Mouse (Mus musculus): ENCODE measurements around the gene Tnfrsf12a. TPM values are rescaled to one million over a fixed set of nuclear protein-coding genes. Genes with fewer than 3 reads are reported as not detected.
A peak's percentile ranks its signal among the peaks of the same experiment; 100 is the strongest.

Tnfrsf12a gene
- polyA plus RNA-seq, 1 experiment from 2014 or later: 24.1 TPM

DNA sequence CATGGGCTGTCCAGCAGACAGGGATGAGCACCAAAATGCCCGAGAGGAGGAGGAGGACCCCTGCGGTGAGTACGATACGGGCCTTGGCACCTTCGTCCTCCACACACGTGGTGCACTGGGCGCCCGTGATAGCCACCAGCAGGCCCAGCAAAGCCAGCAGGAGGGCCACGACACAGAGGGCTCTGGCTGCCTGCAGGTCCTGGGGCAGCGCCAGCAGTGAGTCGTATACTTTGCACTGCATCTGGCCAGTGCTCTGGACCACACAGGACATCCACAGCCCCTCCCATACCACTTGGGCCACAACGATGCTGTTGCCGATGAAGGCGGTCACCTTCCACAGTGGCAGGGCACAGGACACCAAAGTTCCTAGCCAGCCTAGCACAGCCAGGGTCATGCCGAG, 6.0 kb upstream of the Tnfrsf12a start:
- 22% methylated on average over 15 of the region's 15 CpGs for WGBS
- peaks cover 20% of the 10 kb centered on the region; the same call in 1 of the 2 replicates for H3K4me1 ChIP-seq (ENCODE audit: control insufficient read depth, insufficient read depth, low read length)
- H3K27ac ChIP-seq (ENCODE audit: low read length): no peak overlapping the region
- no peak for ATAC-seq (ENCODE audit: insufficient read depth, low FRiP score)
- no peaks in the 10 kb centered on the region for H3K36me3 ChIP-seq (ENCODE audit: control insufficient read depth, insufficient read depth, low read length)
- no peaks in the 10 kb centered on the region for H3K9me3 ChIP-seq (replicated peaks; ENCODE audit: control insufficient read depth, low read length)
- peak overlapping the region; percentile 16; the same call in 1 of the 2 replicates for H3K9ac ChIP-seq (ENCODE audit: low read length)
- H3K4me3 ChIP-seq (replicated peaks; ENCODE audit: low read length): no peak overlapping the region
- peaks cover 28% of the 10 kb centered on the region for H3K27me3 ChIP-seq (ENCODE audit: control insufficient read depth, insufficient read depth, low read length)
- peak overlapping the region; percentile 17 for H3K4me2 ChIP-seq (ENCODE audit: low read depth, low read length)

DNA sequence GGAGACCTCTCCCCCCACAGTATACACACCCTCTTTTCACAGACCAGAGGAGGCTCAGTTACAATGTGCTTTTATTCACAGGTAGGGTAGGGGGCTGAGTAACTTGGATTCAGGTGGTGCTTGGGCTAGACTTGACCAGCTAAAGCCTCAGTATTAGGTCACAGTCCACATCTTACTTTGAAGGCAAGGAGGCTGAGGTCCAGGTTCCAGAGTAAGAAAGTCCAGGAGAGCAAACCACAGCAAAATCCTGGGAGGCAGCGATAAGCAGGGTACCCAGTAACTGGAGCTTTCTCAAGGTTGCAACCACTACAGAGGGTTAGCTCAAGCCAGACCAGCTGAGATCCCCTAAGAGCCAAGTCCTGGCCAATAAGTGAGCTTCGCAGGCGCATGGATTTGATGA, 5.3 kb upstream of the Tnfrsf12a start:
- Histone ChIP-seq H3K4me2 (ENCODE audit: low read depth, low read length) (no peak overlapping the region), H3K4me1 (ENCODE audit: control insufficient read depth, insufficient read depth, low read length) (peaks cover 24% of the 10 kb centered on the region; the same call in 1 of the 2 replicates), H3K9me3 (replicated peaks; ENCODE audit: control insufficient read depth, low read length) (no peaks in the 10 kb centered on the region), H3K4me3 (replicated peaks; ENCODE audit: low read length) (no peak overlapping the region), H3K27me3 (ENCODE audit: control insufficient read depth, insufficient read depth, low read length) (peaks cover 28% of the 10 kb centered on the region), H3K36me3 (ENCODE audit: control insufficient read depth, insufficient read depth, low read length) (no peaks in the 10 kb centered on the region), H3K27ac (ENCODE audit: low read length) (no peak overlapping the region), H3K9ac (ENCODE audit: low read length) (no peak overlapping the region)
- 61% methylated on average over 3 of the region's 3 CpGs for WGBS
- ATAC-seq (ENCODE audit: insufficient read depth, low FRiP score): no peak

DNA sequence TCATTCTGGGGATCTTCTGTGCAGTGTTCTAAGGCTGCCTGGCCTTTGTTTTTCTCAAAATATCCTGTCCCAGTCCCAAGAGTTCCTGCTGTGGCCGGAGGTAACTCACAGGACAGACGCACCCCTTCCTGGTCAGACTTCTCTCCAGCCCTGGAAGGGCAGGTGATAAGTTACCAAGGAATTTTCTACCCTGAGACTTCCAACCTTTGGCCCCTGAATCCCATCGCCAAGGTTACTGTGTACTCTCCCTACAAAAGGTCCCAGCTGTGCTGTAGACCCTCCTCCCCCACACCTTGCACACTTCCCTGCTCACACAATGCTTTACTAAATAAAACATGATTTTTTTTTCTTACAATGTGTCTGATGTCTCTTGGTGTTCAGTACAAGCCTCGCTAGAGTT, 4.8 kb upstream of the Tnfrsf12a start:
- Histone ChIP-seq H3K36me3 (ENCODE audit: control insufficient read depth, insufficient read depth, low read length) (no peaks in the 10 kb centered on the region), H3K9ac (ENCODE audit: low read length) (peak overlapping the region; percentile 32; the same call in 1 of the 2 replicates), H3K27ac (ENCODE audit: low read length) (peak overlapping the region; percentile 57), H3K4me1 (ENCODE audit: control insufficient read depth, insufficient read depth, low read length) (peaks cover 24% of the 10 kb centered on the region; the same call in 1 of the 2 replicates), H3K9me3 (replicated peaks; ENCODE audit: control insufficient read depth, low read length) (no peaks in the 10 kb centered on the region), H3K4me2 (ENCODE audit: low read depth, low read length) (no peak overlapping the region), H3K4me3 (replicated peaks; ENCODE audit: low read length) (no peak overlapping the region), H3K27me3 (ENCODE audit: control insufficient read depth, insufficient read depth, low read length) (peaks cover 28% of the 10 kb centered on the region)
- ATAC-seq (ENCODE audit: insufficient read depth, low FRiP score): peak; percentile 16; the same call in 1 of the 2 replicates
- 35% methylated on average over 4 of the region's 4 CpGs for WGBS

DNA sequence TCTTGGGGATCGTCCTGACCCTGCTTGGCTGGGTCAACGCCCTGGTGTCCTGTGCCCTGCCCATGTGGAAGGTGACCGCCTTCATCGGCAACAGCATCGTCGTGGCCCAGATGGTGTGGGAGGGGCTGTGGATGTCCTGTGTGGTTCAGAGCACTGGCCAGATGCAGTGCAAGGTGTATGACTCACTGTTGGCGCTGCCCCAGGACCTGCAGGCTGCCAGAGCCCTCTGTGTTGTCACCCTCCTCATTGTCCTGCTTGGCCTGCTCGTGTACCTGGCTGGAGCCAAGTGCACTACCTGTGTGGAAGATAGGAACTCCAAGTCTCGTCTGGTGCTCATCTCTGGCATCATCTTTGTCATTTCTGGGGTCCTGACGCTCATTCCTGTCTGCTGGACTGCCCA, 3.8 kb upstream of the Tnfrsf12a start:
- H3K27me3 ChIP-seq (ENCODE audit: control insufficient read depth, insufficient read depth, low read length): peaks cover 28% of the 10 kb centered on the region
- H3K36me3 ChIP-seq (ENCODE audit: control insufficient read depth, insufficient read depth, low read length): no peaks in the 10 kb centered on the region
- H3K9me3 ChIP-seq (replicated peaks; ENCODE audit: control insufficient read depth, low read length): no peaks in the 10 kb centered on the region
- peaks cover 30% of the 10 kb centered on the region; the same call in 1 of the 2 replicates for H3K4me1 ChIP-seq (ENCODE audit: control insufficient read depth, insufficient read depth, low read length)
- H3K9ac ChIP-seq (ENCODE audit: low read length): no peak overlapping the region
- WGBS: 46% methylated on average over 10 of the region's 10 CpGs
- ATAC-seq (ENCODE audit: insufficient read depth, low FRiP score): 0 out of 2 replicates have a peak, but pooled peaks have one; percentile 26
- peak overlapping the region; percentile 57 for H3K27ac ChIP-seq (ENCODE audit: low read length)
- 0 out of 2 replicates have a peak overlapping the region, but pooled peaks have one; percentile 10 for H3K4me2 ChIP-seq (ENCODE audit: low read depth, low read length)
- H3K4me3 ChIP-seq (replicated peaks; ENCODE audit: low read length): no peak overlapping the region

DNA sequence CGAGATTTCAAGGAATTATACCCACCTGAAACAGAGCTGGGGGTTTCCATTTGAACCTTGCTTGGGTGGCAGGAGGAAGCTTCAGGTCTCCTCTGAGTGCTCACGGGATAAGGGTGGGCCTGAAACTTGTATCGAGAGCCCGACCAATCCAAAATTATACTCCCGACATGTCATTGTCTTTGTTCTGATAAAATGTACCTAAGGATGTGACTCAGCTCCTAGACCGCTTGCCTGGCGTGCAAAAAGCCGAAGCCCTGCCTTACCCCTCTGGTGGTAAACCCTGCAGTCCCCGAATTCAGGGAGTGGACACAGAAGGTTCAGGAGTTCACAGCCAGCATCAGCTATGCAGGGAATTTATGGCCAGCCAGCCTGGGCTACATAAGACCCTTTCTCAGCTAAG, 3.1 kb upstream of the Tnfrsf12a start:
- no peak for ATAC-seq (ENCODE audit: insufficient read depth, low FRiP score)
- H3K27me3 ChIP-seq (ENCODE audit: control insufficient read depth, insufficient read depth, low read length): peaks cover 28% of the 10 kb centered on the region
- H3K4me2 ChIP-seq (ENCODE audit: low read depth, low read length): peak overlapping the region; percentile 51
- H3K9ac ChIP-seq (ENCODE audit: low read length): 0 out of 2 replicates have a peak overlapping the region, but pooled peaks have one; percentile 60
- H3K27ac ChIP-seq (ENCODE audit: low read length): 0 out of 2 replicates have a peak overlapping the region, but pooled peaks have one; percentile 34
- no peaks in the 10 kb centered on the region for H3K9me3 ChIP-seq (replicated peaks; ENCODE audit: control insufficient read depth, low read length)
- H3K36me3 ChIP-seq (ENCODE audit: control insufficient read depth, insufficient read depth, low read length): no peaks in the 10 kb centered on the region
- H3K4me3 ChIP-seq (replicated peaks; ENCODE audit: low read length): peak overlapping the region; percentile 44
- peaks cover 37% of the 10 kb centered on the region for H3K4me1 ChIP-seq (ENCODE audit: control insufficient read depth, insufficient read depth, low read length)
- 59% methylated on average over 9 of the region's 9 CpGs for WGBS

DNA sequence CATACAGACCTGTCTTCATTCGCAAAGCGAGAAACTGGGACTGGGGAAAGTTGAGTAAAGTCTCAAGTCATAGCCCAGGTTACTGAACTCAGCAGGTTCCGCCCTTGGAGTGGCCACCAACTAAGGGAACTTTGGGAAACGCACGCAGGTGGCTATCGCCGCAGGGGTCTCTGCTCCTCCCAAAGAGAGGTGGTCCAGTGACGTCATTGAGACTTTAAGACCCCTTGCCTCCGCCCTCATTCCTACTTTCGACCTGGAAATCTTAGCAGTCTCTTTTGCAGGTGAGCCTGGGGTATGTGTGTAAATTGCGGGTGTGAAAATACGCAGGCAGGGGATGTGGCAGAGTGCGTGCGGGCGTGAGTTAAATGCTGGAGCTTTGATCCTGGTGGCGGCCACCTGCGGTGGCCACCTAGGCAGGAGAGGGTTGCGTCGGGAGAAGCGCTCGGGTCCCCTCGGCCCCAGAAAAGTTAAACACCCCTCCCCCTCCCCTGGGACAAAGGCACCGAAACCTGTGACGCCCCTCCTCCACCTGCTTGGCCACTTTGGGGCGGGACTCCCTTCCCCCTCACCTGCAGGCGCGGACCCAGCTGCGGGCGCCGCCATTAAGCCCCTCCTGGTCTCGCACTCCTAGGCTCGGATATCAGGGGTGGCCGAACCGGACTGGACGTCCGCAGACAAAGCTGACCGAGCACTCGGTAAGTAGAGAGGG, 2.0 kb upstream of the Tnfrsf12a start, which contains the start of gene Cldn6:
Gene Cldn6 (plus strand): TSS at position 123 of the 709 bp plus-strand sequence.
- 3% methylated on average over 38 of the region's 38 CpGs for WGBS
- Histone ChIP-seq H3K27me3 (ENCODE audit: control insufficient read depth, insufficient read depth, low read length) (peaks cover 28% of the 10 kb centered on the region), H3K4me2 (ENCODE audit: low read depth, low read length) (peak within 1 kb of the TSS; percentile 51)

DNA sequence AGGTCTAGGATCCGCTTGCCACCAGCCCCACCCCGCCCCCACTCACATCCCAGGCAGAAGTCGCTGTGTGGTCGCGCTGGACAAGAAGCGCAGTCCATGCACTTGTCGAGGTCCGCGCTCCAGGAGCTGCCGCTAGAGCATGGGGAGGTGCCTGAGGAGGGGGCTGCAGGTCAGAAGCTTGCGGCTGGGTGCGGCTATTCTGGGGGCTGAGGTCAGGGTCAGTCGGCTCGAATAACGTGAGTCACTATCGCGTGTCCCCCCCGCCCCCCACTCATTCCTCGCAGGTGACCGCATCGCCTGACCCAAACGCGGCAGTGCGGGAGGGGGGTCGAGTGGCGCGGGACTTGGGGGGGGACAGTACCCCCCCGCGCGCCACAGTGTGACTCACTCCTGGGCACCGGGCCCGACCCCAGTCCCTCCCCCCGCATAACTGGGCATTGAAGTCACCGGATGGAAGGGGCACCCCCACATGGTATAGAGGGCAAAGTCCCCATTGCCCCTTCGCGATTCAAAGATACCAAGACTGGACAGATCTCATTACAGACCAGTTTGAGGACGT, 716 bp downstream of the Tnfrsf12a start:
- 1% methylated on average over 37 of the region's 37 CpGs for WGBS
- peak overlapping the region; percentile 76 for H3K9ac ChIP-seq (ENCODE audit: low read length)

More for the DNA sequence above, 2.0 kb upstream of the Tnfrsf12a start, which contains the start of gene Cldn6:
- Histone ChIP-seq H3K27ac (ENCODE audit: low read length) (peak within 1 kb of the TSS; percentile 34), H3K36me3 (ENCODE audit: control insufficient read depth, insufficient read depth, low read length) (no peaks in the 10 kb centered on the region), H3K9ac (ENCODE audit: low read length) (peak within 1 kb of the TSS; percentile 60), H3K9me3 (replicated peaks; ENCODE audit: control insufficient read depth, low read length) (no peaks in the 10 kb centered on the region), H3K4me1 (ENCODE audit: control insufficient read depth, insufficient read depth, low read length) (peaks cover 46% of the 10 kb centered on the region), H3K4me3 (replicated peaks; ENCODE audit: low read length) (peak within 1 kb of the TSS; percentile 44)
- no peak for ATAC-seq (ENCODE audit: insufficient read depth, low FRiP score)

DNA sequence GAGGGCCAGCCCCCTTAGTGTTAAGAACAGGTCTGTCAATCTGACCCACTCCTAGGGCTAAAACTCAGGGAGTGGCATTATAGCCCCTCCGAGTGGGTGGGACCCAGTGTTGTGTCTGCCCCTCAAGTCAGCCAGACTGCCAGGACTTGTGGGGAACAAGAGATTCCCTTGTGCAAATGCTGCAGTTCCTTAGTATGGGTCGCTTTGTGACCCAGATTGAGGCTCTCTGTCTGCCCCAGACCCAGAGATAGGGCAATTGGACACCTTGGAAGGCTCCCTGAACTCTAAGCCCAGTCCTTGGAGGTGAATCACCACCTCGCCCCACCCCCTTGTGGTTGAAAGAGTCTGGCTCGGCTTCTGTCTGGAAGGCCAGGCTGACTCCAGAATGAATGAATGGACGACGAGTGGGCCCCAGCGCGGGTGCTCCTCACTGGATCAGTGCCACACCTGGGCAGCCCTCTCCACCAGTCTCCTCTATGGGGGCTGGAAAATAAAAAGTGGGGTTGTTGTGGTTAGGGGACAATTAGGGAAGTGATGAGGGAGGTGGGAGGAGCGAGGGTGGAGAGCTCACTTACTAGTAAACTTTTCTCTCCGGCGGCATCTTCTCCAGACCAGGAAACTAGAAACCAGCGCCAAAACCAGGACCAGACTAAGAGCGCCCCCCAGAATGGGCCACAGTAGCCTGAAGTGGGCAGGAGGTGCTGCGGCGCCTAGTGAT, 1.5 kb downstream of the Tnfrsf12a start:
- peaks cover 16% of the 10 kb centered on the region; the same call in 1 of the 2 replicates for H3K27me3 ChIP-seq (ENCODE audit: control insufficient read depth, insufficient read depth, low read length)
- 11% methylated on average over 15 of the region's 15 CpGs for WGBS
- H3K27ac ChIP-seq (ENCODE audit: low read length): peak overlapping the region; percentile 91
- H3K36me3 ChIP-seq (ENCODE audit: control insufficient read depth, insufficient read depth, low read length): no peaks in the 10 kb centered on the region
- H3K4me1 ChIP-seq (ENCODE audit: control insufficient read depth, insufficient read depth, low read length): peaks cover 37% of the 10 kb centered on the region
- H3K4me2 ChIP-seq (ENCODE audit: low read depth, low read length): peak overlapping the region; percentile 97
- no peak for ATAC-seq (ENCODE audit: insufficient read depth, low FRiP score)
- no peaks in the 10 kb centered on the region for H3K9me3 ChIP-seq (replicated peaks; ENCODE audit: control insufficient read depth, low read length)
- H3K4me3 ChIP-seq (replicated peaks; ENCODE audit: low read length): peak overlapping the region; percentile 68
- H3K9ac ChIP-seq (ENCODE audit: low read length): peak overlapping the region; percentile 76

More for the DNA sequence above, 716 bp downstream of the Tnfrsf12a start:
- H3K4me2 ChIP-seq (ENCODE audit: low read depth, low read length): peak overlapping the region; percentile 97
- H3K27me3 ChIP-seq (ENCODE audit: control insufficient read depth, insufficient read depth, low read length): peaks cover 22% of the 10 kb centered on the region; the same call in 1 of the 2 replicates
- ATAC-seq (ENCODE audit: insufficient read depth, low FRiP score): no peak
- H3K27ac ChIP-seq (ENCODE audit: low read length): peak overlapping the region; percentile 91
- peak overlapping the region; percentile 68 for H3K4me3 ChIP-seq (replicated peaks; ENCODE audit: low read length)
- H3K9me3 ChIP-seq (replicated peaks; ENCODE audit: control insufficient read depth, low read length): no peaks in the 10 kb centered on the region
- H3K36me3 ChIP-seq (ENCODE audit: control insufficient read depth, insufficient read depth, low read length): no peaks in the 10 kb centered on the region
- peaks cover 42% of the 10 kb centered on the region for H3K4me1 ChIP-seq (ENCODE audit: control insufficient read depth, insufficient read depth, low read length)
